Mouse (Mus musculus): ENCODE results near the gene Ankrd54. TPM values are rescaled to one million over a fixed set of nuclear protein-coding genes. Genes with fewer than 3 reads are reported as not detected.

The Ankrd54 gene
- polyA plus RNA-seq, 1 experiment: 92.7 TPM

- 89% methylated on average over 2 of the region's 2 CpGs for WGBS
- H3K27ac ChIP-seq (ENCODE audit: insufficient read depth, low read depth, low read length): no peak overlapping the region
These were observed 10.3 kb downstream of the Ankrd54 start for GRCm38 (mm10) chr15:79052366-79052765.

GRCm38 (mm10) chr15:79051461-79052360 lies 11.0 kb downstream of the Ankrd54 start:
- Histone ChIP-seq H3K4me1 (ENCODE audit: control insufficient read depth, insufficient read depth, insufficient read length, low read length) (peaks cover 7% of the 10 kb centered on the region), H3K27ac (ENCODE audit: insufficient read depth, low read depth, low read length) (no peak overlapping the region), H3K4me3 (ENCODE audit: low read depth, low read length) (no peak overlapping the region), H3K27me3 (ENCODE audit: control insufficient read depth, insufficient read depth, low read length) (no peaks in the 10 kb centered on the region), H3K36me3 (ENCODE audit: control insufficient read depth, insufficient read depth, low read length) (peaks cover 37% of the 10 kb centered on the region)
- TF ChIP-seq POLR2A (IDR thresholded peaks at IDR 0.05; ENCODE audit: low read depth, low read length): no peak
- no peak for TF ChIP-seq CTCF (IDR thresholded peaks at IDR 0.05; ENCODE audit: extremely low read depth, insufficient read length, insufficient replicate concordance, low read depth, low read length)
- WGBS: 50% methylated on average over 13 of the region's 13 CpGs

More at GRCm38 (mm10) chr15:79052366-79052765, 10.3 kb downstream of the Ankrd54 start:
- no peak overlapping the region for H3K4me3 ChIP-seq (ENCODE audit: low read depth, low read length)
- peaks cover 40% of the 10 kb centered on the region for H3K36me3 ChIP-seq (ENCODE audit: control insufficient read depth, insufficient read depth, low read length)
- no peak for TF ChIP-seq POLR2A (IDR thresholded peaks at IDR 0.05; ENCODE audit: low read depth, low read length)
- no peak for TF ChIP-seq CTCF (IDR thresholded peaks at IDR 0.05; ENCODE audit: extremely low read depth, insufficient read length, insufficient replicate concordance, low read depth, low read length)
- H3K4me1 ChIP-seq (ENCODE audit: control insufficient read depth, insufficient read depth, insufficient read length, low read length): peaks cover 7% of the 10 kb centered on the region
- no peaks in the 10 kb centered on the region for H3K27me3 ChIP-seq (ENCODE audit: control insufficient read depth, insufficient read depth, low read length)

GRCm38 (mm10) chr15:79050964-79051363 lies 11.7 kb downstream of the Ankrd54 start:
- H3K4me3 ChIP-seq (ENCODE audit: low read depth, low read length): no peak overlapping the region
- TF ChIP-seq CTCF (IDR thresholded peaks at IDR 0.05; ENCODE audit: extremely low read depth, insufficient read length, insufficient replicate concordance, low read depth, low read length) (no peak), POLR2A (IDR thresholded peaks at IDR 0.05; ENCODE audit: low read depth, low read length) (no peak)
- WGBS: 60% methylated on average over 2 of the region's 2 CpGs

GRCm38 (mm10) chr15:79050160-79050845 lies 12.4 kb downstream of the Ankrd54 start:
- H3K36me3 ChIP-seq (ENCODE audit: control insufficient read depth, insufficient read depth, low read length): peaks cover 23% of the 10 kb centered on the region
- no peak overlapping the region for H3K4me3 ChIP-seq (ENCODE audit: low read depth, low read length)
- H3K27me3 ChIP-seq (ENCODE audit: control insufficient read depth, insufficient read depth, low read length): no peaks in the 10 kb centered on the region
- 81% methylated on average over 9 of the region's 9 CpGs for whole genome bisulfite sequencing
- H3K4me1 ChIP-seq (ENCODE audit: control insufficient read depth, insufficient read depth, insufficient read length, low read length): peaks cover 10% of the 10 kb centered on the region
- no peak overlapping the region for H3K27ac ChIP-seq (ENCODE audit: insufficient read depth, low read depth, low read length)
- TF ChIP-seq CTCF (IDR thresholded peaks at IDR 0.05; ENCODE audit: extremely low read depth, insufficient read length, insufficient replicate concordance, low read depth, low read length) (no peak), POLR2A (IDR thresholded peaks at IDR 0.05; ENCODE audit: low read depth, low read length) (no peak)

More at GRCm38 (mm10) chr15:79050964-79051363, 11.7 kb downstream of the Ankrd54 start:
- Histone ChIP-seq H3K27ac (ENCODE audit: insufficient read depth, low read depth, low read length) (no peak overlapping the region), H3K27me3 (ENCODE audit: control insufficient read depth, insufficient read depth, low read length) (no peaks in the 10 kb centered on the region), H3K4me1 (ENCODE audit: control insufficient read depth, insufficient read depth, insufficient read length, low read length) (peaks cover 7% of the 10 kb centered on the region), H3K36me3 (ENCODE audit: control insufficient read depth, insufficient read depth, low read length) (peaks cover 29% of the 10 kb centered on the region)

- 69% methylated on average over 4 of the region's 4 CpGs for WGBS
- peaks cover under 1% of the 10 kb centered on the region; the same call in 1 of the 2 replicates for H3K27me3 ChIP-seq (ENCODE audit: control insufficient read depth, insufficient read depth, low read length)
- H3K4me3 ChIP-seq (ENCODE audit: low read depth, low read length): no peak overlapping the region
- H3K36me3 ChIP-seq (ENCODE audit: control insufficient read depth, insufficient read depth, low read length): peaks cover 2% of the 10 kb centered on the region
- H3K27ac ChIP-seq (ENCODE audit: insufficient read depth, low read depth, low read length): no peak overlapping the region
- peaks cover 20% of the 10 kb centered on the region for H3K4me1 ChIP-seq (ENCODE audit: control insufficient read depth, insufficient read depth, insufficient read length, low read length)
- no peak for TF ChIP-seq POLR2A (IDR thresholded peaks at IDR 0.05; ENCODE audit: low read depth, low read length)
- TF ChIP-seq CTCF (IDR thresholded peaks at IDR 0.05; ENCODE audit: extremely low read depth, insufficient read length, insufficient replicate concordance, low read depth, low read length): no peak
These were observed 14.5 kb downstream of the Ankrd54 start for GRCm38 (mm10) chr15:79048186-79048585.

GRCm38 (mm10) chr15:79044837-79045236 lies 17.9 kb downstream of the Ankrd54 start:
- Histone ChIP-seq H3K4me3 (ENCODE audit: low read depth, low read length) (peak overlapping the region; percentile 11; the same call in 1 of the 2 replicates), H3K27ac (ENCODE audit: insufficient read depth, low read depth, low read length) (peak overlapping the region; percentile 81), H3K27me3 (ENCODE audit: control insufficient read depth, insufficient read depth, low read length) (peaks cover 7% of the 10 kb centered on the region; the same call in 1 of the 2 replicates), H3K36me3 (ENCODE audit: control insufficient read depth, insufficient read depth, low read length) (no peaks in the 10 kb centered on the region), H3K4me1 (ENCODE audit: control insufficient read depth, insufficient read depth, insufficient read length, low read length) (peaks cover 34% of the 10 kb centered on the region)
- TF ChIP-seq CTCF (IDR thresholded peaks at IDR 0.05; ENCODE audit: extremely low read depth, insufficient read length, insufficient replicate concordance, low read depth, low read length) (no peak), POLR2A (IDR thresholded peaks at IDR 0.05; ENCODE audit: low read depth, low read length) (no peak)
- 17% methylated on average over 4 of the region's 4 CpGs for WGBS
